Mouse (Mus musculus): ENCODE data around the gene Olfr855. TPM values are rescaled to one million over a fixed set of nuclear protein-coding genes. Genes with fewer than 3 reads are reported as not detected.

Gene Olfr855
- not detected for total RNA-seq (2023)

DNA sequence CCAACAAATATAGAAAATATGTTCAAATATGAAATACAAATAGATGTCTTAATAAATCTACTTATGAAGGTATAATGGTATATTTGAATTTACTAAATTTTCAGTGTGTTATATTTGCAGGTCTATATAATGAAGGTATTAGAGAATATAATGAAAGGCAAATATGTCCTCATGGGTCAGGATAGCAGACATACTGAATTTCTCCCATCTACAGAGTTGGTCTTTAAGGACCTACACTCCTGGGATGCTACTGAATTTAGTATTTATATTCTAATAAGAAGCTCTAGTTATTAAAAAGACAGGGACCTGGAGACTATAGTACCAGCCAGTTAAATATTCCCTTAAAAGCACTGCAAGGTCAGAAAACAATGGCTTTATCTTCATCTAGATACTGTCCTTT is at the start of gene Olfr855:
Olfr855 (plus strand) TSS at position 301 of the 400 bp plus-strand sequence.

DNA sequence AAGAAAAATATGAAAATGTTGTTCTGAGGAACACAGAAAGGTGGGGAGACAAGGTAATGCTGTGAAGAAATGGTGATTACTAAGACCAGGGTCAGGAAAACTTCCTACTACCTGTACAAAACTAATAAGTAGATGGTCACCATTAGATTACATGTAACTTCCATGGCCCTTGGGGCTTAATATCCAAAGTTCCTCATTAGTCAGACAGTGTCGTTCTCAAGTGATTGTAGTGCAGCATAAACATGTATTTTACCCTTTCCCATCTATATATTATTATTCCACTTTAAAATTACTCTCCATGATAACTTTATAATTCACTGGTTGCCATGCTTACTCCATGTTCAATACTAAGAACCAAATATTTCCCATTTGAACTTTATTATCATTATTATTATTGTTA is 41.4 kb upstream of the Olfr855 start, which contains the start of gene Olfr853:
Olfr853 (minus strand) TSS at position 101 of the 400 bp plus-strand sequence.

DNA sequence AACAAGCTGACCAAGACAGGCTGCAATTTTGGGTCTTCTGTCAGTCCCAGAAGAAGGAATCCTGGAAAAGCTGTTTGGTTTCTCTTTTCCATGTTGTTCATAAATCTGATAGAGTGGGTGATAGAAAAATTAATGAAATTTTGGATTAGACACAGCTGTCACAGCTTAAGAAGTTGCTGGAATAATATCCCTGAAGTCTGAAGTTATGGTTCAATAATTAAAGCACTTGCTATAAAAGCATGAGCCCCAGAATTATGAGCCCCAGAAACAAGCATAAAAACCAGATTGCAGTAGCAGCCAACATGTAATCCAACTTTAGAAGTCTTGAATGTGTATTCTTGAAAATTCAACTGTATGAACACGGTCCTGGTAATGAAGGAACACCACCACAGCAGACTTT is 15.1 kb upstream of the Olfr855 start, which contains the start of gene Olfr854:
Olfr854 (minus strand) TSS at position 101 of the 400 bp plus-strand sequence.

DNA sequence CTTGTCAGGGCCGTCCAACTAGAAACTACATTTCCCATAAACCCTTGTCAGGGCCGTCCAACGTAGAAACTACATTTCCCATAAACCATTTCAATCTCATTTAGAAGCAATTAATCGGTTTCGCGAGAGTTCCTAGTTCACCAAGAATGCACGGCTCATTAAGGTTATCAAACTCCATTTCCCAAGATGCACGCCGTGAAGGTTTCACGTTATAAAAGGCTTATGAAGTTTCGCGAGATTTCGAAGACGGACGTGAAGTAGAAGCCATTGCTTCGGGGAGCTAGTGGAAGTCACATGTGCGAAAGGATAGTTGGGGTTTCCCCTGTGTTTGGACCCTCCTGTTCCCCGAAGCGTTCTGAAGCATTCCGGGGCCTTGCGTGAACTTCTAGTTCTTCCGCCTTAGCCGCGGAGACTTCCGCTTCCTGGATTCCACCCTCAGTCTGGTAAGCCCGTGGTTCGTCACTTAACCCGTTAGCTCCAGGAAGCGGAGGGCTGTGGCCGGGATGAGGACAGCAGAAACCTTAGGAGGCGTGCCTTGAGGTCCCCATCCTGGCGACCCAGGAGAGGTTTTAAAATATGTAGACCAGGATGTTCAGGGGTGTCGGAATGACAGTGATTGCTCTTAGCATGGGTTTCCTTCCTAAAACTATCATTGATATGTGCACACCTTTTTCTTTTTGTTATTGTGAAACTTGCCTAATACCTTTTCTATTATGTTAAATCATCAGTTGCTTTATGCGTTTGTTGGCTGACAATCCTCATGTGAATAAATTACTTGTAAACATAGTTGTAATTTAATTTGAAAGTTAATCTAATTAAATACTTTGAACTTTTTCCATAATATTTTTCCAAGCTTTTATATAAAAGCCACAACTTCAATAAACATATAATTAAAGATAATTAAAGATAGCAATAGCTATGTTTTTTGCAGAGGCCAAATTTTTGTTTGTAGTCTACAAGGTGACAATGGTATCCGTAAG is 39.7 kb downstream of the Olfr855 start, which contains the start of gene Zfp317:
Zfp317 (plus strand) TSS at position 260 of the 980 bp plus-strand sequence.

Other genes with a start within 250 kb of the Olfr855 start
- not detected for gene Olfr845, start 246.2 kb upstream of the Olfr855 start, total RNA-seq (2023)
- gene Olfr846, start 218.6 kb upstream of the Olfr855 start, total RNA-seq (2023), result not detected
- not detected for gene Olfr847, start 203.9 kb upstream of the Olfr855 start, total RNA-seq (2023)
- not detected for gene Olfr849, start 142.4 kb upstream of the Olfr855 start, total RNA-seq (2023)
- not detected for gene Olfr850, start 104.4 kb upstream of the Olfr855 start, total RNA-seq (2023)
- not detected for gene Olfr851, start 89.3 kb upstream of the Olfr855 start, total RNA-seq (2023)
- not detected for gene Olfr853, start 41.5 kb upstream of the Olfr855 start, total RNA-seq (2023)
- gene Olfr854, start 15.2 kb upstream of the Olfr855 start, total RNA-seq (2023), result not detected
- 10 to 100 TPM; 29.9 to 34.0 TPM for gene Zfp317, start 39.5 kb downstream of the Olfr855 start, total RNA-seq (2023)
- not detected for gene Olfr857, start 126.8 kb downstream of the Olfr855 start, total RNA-seq (2023)
- gene Olfr58, start 197.7 kb downstream of the Olfr855 start, total RNA-seq (2023), result not detected
- not detected for gene Olfr859, start 222.3 kb downstream of the Olfr855 start, total RNA-seq (2023)